Mouse (Mus musculus) cerebellum, adult 2 months (tissue): ENCODE data around the gene Gzmn. TPM values are rescaled to one million over a fixed set of nuclear protein-coding genes. Genes with fewer than 3 reads are reported as not detected.
"Not testable (repeated sequence)": the region's sequence is repeated elsewhere in the genome, so short reads cannot be mapped to it uniquely, and the experiment has no call there.

Source experiments
- DNase-seq, 2 experiments: peaks; one replicate each; pipeline ENCODE4 v3.0.0; 2021
- H3K27ac ChIP-seq: fragments of 200-500 bp; 2 replicates; pipeline ENCODE4 v1.5.1; 2012; ENCODE audit warnings: low read length, control low read depth, inconsistent platforms; ENCODE audit not compliant: insufficient read depth
- H3K27me3 ChIP-seq: fragments of 200-500 bp; 2 replicates; pipeline ENCODE4 v1.6.1; 2012; ENCODE audit warnings: inconsistent platforms, mild to moderate bottlenecking, low read length, moderate library complexity; ENCODE audit not compliant: control insufficient read depth, insufficient read depth
- H3K4me1 ChIP-seq: fragments of 200-500 bp; 2 replicates; pipeline ENCODE4 v1.6.1; 2011; ENCODE audit warnings: low read length; ENCODE audit not compliant: control insufficient read depth, insufficient read depth
- H3K4me3 ChIP-seq: fragments of 200-500 bp; replicated peaks from 2 replicates; pipeline ENCODE3; 2011; ENCODE audit warnings: mild to moderate bottlenecking, low read depth, low read length, control low read depth; ENCODE audit not compliant: insufficient read depth
- CTCF ChIP-seq: fragments of 200-500 bp; IDR thresholded peaks from 2 replicates; pipeline ENCODE4 v1.5.1; 2011; ENCODE audit warnings: low read depth, mild to moderate bottlenecking, control low read depth, low read length, moderate library complexity, borderline replicate concordance; ENCODE audit not compliant: insufficient read depth
- POLR2A ChIP-seq: fragments of 200-500 bp; IDR thresholded peaks from 2 replicates; pipeline ENCODE4 v1.6.1; 2011; ENCODE audit warnings: low read length, control low read depth, borderline replicate concordance; ENCODE audit not compliant: insufficient read depth
- WGBS: fragments of 180-500 bp; shearing (Covaris S2); methylation state at CpG from one replicate; pipeline ENCODE4 v1.1.7; 2018; 5-methylcytosine and 5-hydroxymethylcytosine counted together
- polyA plus RNA-seq: library from polyadenylated mRNA; depleted of rRNA; stranded (reverse); fragments of >200 nt; gene quantifications from 2 replicates; pipeline ENCODE4 v1.2.3, GENCODE M21; 2012

The Gzmn gene
- polyA plus RNA-seq, 1 experiment, result not detected

GRCm38 (mm10) chr14:56173396-56173795 is 1.0 kb downstream of the Gzmn start:
- Histone ChIP-seq H3K4me1 (peaks cover 4% of the 10 kb centered on the region), H3K4me3 (no peak overlapping the region), H3K27me3 (no peaks in the 10 kb centered on the region), H3K27ac (no peak overlapping the region)
- 37% methylated on average over 6 of the region's 6 CpGs for WGBS
- peak in 1 of 2 experiments; percentile 28 for DNase-seq
- TF ChIP-seq POLR2A, result no peak
- TF ChIP-seq CTCF, result no peak

GRCm38 (mm10) chr14:56172744-56173143 is 1.7 kb downstream of the Gzmn start:
- DNase-seq, result no peak
- TF ChIP-seq POLR2A (no peak), CTCF (no peak)
- WGBS, result 93% methylated on average over 5 of the region's 5 CpGs
- no peak overlapping the region for H3K27ac ChIP-seq
- H3K27me3 ChIP-seq, result no peaks in the 10 kb centered on the region
- H3K4me3 ChIP-seq, result no peak overlapping the region
- peaks cover 4% of the 10 kb centered on the region for H3K4me1 ChIP-seq

- no peaks in the 10 kb centered on the region for H3K27me3 ChIP-seq
- no peak for DNase-seq
- WGBS, result 88% methylated on average over 6 of the region's 6 CpGs
- H3K4me1 ChIP-seq, result peaks cover 3% of the 10 kb centered on the region; the same call in 1 of the 2 replicates
- TF ChIP-seq POLR2A (no peak), CTCF (no peak)
- no peak overlapping the region for H3K27ac ChIP-seq
- H3K4me3 ChIP-seq, result no peak overlapping the region
These were observed 6.4 kb downstream of the Gzmn start for GRCm38 (mm10) chr14:56168009-56168408.

- Histone ChIP-seq H3K27ac (peak overlapping the region; percentile 16; the same call in 1 of the 2 replicates), H3K27me3 (no peaks in the 10 kb centered on the region), H3K4me3 (no peak overlapping the region), H3K4me1 (peaks cover 6% of the 10 kb centered on the region; the same call in 1 of the 2 replicates)
- TF ChIP-seq CTCF, result no peak
- no peak for TF ChIP-seq POLR2A
- WGBS, result 19% methylated on average over 2 of the region's 2 CpGs
- DNase-seq, result peak; percentile 20 to 67
These were observed 12.3 kb downstream of the Gzmn start for GRCm38 (mm10) chr14:56162109-56162508.

GRCm38 (mm10) chr14:56159479-56159878 is 14.9 kb downstream of the Gzmn start, which contains the start of gene Gzmg:
Gene Gzmg (minus strand): TSS chr14:56159579.
- not testable (repeated sequence) for H3K4me1 ChIP-seq, H3K4me3 ChIP-seq, H3K27me3 ChIP-seq, DNase-seq, H3K27ac ChIP-seq
- 92% methylated on average over 2 of the region's 2 CpGs for WGBS

- no peak overlapping the region for H3K4me3 ChIP-seq
- TF ChIP-seq CTCF (0 out of 2 replicates have a peak, but pooled peaks have one; percentile 8), POLR2A (no peak)
- DNase-seq, result no peak
- no peak overlapping the region for H3K27ac ChIP-seq
- no peaks in the 10 kb centered on the region for H3K27me3 ChIP-seq
- H3K4me1 ChIP-seq, result no peaks in the 10 kb centered on the region
- WGBS, result 67% methylated on average over 2 of the region's 2 CpGs
These were observed 19.1 kb downstream of the Gzmn start for GRCm38 (mm10) chr14:56155340-56155739.

- not testable (repeated sequence) for H3K27ac ChIP-seq, H3K4me1 ChIP-seq, DNase-seq, H3K27me3 ChIP-seq, H3K4me3 ChIP-seq
- WGBS, result 69% methylated on average over 1 of the region's 1 CpGs
These were observed 40.7 kb downstream of the Gzmn start for GRCm38 (mm10) chr14:56133675-56134074.

GRCm38 (mm10) chr14:56132508-56132907 is 41.9 kb downstream of the Gzmn start, which contains the start of gene Gzmd:
Gene Gzmd (minus strand): TSS chr14:56132608.
- not testable (repeated sequence) for H3K27ac ChIP-seq, DNase-seq, H3K4me1 ChIP-seq, H3K27me3 ChIP-seq, H3K4me3 ChIP-seq
- 86% methylated on average over 2 of the region's 2 CpGs for WGBS

GRCm38 (mm10) chr14:56128341-56128740 is 46.1 kb downstream of the Gzmn start:
- 51% methylated on average over 3 of the region's 3 CpGs for WGBS
- no peak for TF ChIP-seq POLR2A
- TF ChIP-seq CTCF, result no peak
- H3K27me3 ChIP-seq, result no peaks in the 10 kb centered on the region
- DNase-seq, result no peak
- no peak overlapping the region for H3K4me3 ChIP-seq
- H3K4me1 ChIP-seq, result no peaks in the 10 kb centered on the region
- no peak overlapping the region for H3K27ac ChIP-seq
